Mouse (Mus musculus) thymus, postnatal 10 days (tissue): ENCODE measurements around the gene Frs3.

ENCODE experiments used
- DNase-seq, 2 experiments: peaks; one replicate each; pipeline ENCODE4 v3.0.0; 2021; ENCODE audit warnings: low spot score in 2 of 2

The Frs3 gene

DNA sequence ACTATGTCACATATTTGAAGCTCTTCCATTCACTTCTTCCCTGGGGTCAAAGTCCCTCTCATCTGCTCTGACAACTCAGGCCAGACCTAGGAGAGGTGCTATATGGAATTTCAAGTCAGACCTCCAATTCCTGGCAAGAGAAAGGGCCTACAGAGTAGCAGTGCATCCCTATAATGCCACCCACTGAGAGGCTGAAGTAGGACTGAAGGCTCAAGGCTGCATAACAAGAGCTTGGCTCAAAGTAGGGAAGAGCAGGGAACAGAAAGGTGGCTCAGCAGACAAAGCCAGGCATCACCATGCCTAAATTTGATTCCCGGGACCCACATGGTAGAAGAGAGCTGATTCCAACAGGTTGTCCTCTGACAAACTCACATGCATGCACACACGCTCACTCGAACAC lies 2.8 kb downstream of the Frs3 start:
- DNase-seq, result no peak

DNA sequence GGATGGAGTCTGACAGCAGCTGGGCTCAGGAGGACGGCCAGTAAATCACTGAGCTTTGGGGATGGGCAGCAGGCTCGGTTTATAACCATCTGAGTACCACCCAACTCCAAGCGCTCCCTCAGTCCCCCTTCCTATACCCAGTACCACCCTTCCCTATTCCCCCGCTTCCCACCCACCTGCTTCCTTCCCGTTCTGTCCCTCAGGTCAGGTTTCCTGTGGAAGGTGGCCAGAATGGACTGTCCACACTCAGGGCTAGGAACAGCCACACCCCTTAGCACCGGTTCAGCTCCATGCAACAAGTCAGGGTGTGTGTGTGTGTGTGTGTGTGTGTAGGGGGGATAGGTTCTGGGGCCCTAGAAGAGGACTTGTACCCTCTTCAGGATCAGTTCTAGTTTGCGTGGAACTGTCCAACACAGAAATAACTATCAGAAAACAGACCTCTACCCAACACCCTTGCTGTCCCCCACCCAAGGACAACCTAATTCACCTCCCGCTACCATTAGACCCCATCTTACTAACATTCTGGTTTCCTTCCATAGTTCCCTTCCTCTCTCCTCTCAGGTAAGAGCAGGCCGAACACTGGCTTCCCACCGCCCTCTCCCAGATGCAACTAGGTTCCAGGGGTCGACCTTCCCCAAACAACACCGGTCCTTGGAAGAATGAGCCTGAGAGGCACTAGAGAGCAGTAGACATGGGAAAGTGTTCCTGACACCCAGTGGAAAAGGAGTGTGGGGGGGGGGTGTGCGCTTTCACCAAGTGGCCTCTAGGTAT lies 5.0 kb downstream of the Frs3 start:
- DNase-seq, result no peak

DNA sequence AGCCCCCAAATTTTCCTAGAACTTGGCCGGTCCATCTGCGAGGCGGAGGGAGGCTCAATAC lies 5.4 kb downstream of the Frs3 start, which contains the start of gene Gm21981:
Gm21981 (minus strand) TSS at position 14 of the 61 bp plus-strand sequence.
- DNase-seq, result no peak

DNA sequence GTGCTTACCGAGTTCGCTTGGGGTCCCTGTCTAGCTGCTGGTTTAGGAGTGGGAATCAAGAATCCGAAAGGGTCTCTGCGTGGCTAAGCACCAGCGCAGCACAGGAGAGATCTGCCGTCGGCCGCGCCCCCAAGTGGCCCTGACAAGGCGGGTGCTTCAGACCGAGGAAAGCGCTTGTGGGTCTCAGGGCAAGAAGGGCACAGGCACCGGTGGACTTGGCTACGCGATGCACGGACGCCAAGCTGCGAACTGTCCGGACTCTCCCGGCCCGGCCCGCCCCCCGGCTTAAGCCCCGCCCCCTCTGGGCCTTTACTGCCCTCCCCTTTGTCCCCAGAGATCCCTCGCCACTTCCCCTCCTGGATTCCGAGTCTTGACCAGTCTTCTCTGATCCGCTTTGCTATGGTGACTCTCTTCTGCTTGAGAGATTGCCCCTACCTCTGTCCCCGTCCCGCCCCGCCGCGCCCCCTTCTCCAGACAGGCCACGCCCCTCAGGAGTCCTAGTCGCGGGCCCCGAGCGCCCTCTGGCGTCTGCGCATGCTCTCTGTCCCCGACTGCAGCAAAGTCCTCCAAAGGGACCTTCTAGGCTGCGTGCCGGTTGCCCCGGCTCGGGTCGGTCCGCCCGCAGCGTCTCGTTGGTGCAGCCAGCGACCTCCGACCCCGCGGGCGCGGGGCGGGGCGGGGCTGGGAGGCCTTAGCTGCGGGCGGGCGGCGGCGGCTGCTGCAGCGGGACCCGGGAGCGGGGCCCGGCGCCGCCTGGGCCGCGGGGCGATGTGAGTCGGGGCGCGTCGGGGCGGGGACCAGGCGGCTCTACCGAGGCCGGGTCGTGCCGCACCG lies 5.9 kb downstream of the Frs3 start, which contains the start of gene Prickle4:
Prickle4 (minus strand) TSS at position 234 of the 834 bp plus-strand sequence.
- peak; percentile 91 to 99 for DNase-seq

DNA sequence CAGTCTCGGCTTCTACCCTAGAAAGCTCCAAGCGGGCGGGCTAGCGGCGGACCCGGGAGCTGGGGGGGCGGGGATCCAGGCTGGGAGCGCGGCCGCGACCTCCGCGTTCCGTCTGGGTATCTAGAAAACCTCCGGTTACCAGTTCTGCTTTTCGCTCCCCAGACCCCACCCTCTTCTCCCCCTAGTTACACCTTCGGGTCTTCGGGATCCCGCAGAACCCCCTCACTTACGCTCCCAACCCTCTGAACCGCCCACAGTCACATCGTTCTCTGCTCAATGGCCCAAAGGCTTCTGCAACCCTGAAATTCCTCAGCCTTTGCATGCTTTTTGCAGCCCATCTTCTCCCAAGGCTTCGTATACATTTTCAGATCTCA lies 6.5 kb downstream of the Frs3 start:
- DNase-seq, result no peak

DNA sequence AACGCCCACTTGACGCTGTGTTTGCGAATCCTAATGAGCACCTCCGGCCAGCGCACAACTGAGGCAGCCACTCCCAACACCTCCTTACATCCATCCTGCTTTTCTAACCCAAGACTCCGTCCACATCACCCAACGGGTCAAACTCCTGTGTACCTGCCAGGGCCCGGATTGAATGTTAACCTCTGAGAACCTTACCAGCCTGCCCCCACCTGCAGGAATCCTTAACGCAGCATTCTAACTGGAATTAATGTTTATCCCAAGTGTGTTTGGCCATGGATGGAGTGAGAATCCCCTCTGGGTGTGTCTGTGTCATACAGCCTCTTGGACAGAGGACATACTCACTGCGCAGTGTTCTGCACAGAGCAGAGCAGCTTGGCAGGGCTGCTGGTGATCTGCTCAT lies 9.3 kb downstream of the Frs3 start:
- no peak for DNase-seq

DNA sequence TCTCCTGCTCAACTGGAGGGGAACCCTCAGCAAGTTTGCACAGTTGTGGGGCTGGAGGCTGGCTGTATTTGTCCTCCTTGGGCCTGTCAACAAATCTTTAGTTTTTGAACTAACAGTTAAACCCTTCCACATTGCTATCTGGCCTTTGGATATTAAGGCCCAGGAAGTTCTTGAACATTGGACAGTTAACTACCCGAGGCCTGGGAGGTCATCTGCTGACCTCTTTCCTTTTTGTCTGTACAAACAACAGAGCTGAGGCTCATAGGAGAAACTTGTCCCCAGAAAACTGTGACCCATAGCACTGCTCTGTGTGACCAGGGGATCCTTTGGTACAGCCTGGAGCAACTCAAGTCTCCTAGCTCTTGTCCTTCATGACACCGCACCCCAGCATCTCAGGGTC lies 10.2 kb downstream of the Frs3 start:
- DNase-seq, result no peak

DNA sequence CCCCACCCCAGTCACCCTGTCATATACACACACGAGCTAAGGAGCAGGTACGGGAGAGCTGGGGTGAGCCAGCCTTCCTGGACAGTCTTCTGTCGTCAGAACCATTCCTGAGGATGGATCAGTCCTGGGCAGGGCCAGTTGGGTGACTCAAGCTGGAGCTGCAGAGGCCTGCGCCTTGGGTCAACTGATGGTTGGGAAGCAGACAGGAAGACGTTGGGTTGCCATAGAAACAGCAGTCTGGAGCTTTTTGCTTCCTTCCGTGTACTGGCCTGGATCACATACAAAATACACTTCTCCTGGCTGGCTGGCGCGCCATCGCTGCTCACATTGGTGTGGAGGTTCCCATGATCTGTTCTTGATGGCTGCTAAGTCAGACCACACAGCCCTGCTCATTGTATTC lies 13.0 kb downstream of the Frs3 start:
- DNase-seq, result no peak

DNA sequence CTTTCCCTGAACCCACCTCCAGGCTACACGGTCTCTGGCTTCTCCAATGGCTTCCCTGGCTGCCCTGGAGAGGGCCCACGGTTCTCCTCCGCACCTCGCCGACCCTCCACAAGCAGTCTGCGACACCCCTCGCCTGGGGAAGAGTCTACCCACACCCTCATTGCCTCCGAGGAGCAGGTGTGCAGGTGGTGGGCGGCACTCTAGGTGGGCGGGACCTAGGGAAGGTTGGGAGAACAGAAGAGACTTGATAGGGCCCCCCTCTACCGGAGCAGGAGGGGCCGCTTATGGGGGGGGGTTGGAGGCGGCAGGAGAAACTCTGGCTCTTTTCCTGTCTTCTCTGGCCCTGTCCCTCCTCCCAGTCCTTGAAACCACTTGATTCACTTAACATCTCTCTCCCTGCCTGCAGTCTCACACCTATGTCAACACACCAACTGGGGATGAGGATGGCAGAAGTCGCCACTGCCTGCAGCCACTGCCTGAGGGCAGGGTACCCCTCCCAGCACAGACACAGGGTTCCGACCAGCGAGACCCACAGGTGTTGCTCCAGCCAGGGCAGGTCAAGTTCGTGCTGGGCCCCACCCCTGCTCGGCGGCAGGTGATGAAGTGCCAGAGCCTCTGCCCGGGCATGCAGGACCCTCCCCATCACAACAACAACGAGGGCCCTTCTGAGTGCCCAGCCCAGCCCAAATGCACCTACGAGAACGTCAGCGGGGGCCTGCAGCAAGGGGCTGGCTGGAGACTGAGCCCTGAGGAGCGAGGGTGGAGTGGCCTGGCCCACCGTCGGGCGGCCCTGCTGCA lies 13.9 kb downstream of the Frs3 start:
- no peak for DNase-seq

DNA sequence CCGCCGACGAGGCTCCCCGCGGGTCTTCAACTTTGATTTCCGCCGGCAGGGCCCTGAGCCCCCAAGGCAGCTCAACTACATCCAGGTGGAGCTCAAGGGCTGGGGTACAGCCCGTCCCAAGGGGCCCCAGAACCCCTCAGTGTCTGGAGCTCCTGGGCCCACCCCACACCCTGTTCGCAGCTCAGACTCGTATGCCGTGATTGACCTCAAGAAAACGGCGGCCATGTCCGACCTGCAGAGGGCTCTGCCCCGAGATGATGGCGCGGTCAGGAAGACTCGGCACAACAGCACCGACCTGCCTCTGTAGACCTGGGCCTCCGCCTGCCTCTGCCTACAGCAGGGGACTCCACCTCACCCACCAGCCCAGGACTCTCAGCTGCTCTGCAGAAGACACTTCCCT lies 14.7 kb downstream of the Frs3 start:
- DNase-seq, result no peak

DNA sequence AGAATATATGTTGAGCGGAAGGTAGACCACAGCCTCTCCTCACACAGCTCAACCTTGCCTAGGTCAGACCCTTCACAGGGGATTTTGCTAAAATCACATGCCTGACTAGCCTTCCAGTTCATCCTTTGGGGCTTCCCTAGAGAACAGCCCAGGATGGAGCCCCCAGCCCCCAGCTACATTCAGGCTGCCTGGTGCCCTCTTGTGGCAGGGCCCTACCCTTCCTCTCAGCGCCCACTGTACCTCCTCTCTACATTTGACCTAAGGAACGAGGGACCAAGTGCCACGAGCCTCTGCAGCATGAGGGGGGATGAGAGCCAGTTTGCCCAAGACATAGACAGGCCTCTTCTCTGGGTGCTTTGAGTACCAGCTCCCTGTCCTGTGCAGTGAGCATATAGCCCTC lies 15.9 kb downstream of the Frs3 start:
- peak in 1 of 2 experiments; percentile 14 for DNase-seq

DNA sequence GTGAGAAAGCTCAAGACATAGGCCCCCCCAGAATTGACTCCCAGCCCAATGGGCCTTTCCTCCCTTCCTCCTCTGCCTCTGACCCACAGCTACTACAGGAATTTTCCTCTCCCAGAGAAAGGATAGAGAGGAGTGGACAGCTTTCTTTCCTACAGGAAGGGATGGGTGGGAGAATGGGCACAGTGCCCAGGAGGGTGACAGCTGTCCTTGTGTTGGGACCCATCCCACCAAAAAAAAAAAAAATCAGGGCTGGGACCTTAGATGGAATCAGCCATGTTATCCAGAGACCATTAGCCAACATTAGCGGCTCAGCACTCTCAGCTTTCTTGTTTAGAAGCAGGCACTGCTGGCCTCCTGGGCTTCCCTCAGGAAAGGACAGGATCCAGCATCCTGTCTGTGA lies 17.4 kb downstream of the Frs3 start:
- no peak for DNase-seq

DNA sequence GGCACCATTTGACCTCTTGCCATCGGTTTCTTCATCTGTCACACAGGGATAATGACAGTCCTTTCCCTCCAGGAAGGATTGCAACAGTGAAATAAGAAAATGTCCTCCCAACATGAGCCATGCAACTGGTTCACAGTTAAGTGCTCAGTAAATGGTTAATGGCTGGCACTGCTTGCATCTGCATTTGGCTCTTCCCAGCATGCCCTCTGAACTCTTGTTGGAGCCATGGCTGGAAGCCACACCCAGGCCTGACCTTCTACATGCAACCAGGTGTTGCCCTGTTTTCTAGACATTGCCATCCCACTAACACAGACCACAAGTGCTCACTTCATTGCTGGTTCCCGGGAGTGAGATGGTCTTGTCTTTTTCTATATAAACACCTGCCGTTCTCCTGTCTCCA lies 19.1 kb downstream of the Frs3 start:
- no peak for DNase-seq

DNA sequence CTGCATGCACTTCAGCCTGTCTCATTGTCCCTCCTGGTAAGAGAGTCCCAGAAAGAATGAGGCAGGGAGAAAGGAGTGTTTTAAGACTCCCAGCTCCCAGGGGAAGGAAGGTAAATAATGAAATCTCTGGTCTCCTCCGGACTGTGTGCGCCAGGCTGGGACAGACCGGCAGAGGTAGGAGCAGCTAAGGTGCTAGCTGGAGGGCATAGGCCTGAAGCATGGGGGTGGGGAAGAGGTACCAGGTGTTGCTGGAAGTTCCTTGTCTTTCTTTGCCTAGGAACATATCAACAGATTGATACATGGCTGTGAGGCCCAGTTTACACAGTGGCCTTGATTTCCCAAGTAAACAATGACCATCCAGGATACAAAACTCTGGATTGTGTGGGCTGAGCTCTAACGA lies 20.1 kb downstream of the Frs3 start:
- DNase-seq, result no peak

DNA sequence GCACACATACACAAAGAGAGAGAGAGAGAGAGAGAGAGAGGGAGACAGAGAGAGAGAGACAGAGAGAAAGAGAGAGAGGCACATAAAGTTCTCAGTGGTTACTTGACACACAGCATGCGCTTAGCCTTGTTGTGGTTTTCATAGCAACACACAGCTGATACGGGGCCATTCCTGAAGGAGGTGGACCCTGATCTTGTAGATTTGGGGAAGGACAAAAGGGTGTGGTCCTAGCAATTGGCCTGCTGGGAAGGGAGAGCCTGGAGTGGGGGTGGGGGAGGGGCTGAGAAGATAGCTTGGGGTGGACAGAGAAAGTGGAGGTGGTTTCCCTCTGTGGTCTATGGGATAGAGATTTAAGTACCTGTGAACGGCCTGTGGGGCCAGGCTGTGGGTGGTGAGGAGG lies 21.2 kb downstream of the Frs3 start:
- DNase-seq, result no peak

DNA sequence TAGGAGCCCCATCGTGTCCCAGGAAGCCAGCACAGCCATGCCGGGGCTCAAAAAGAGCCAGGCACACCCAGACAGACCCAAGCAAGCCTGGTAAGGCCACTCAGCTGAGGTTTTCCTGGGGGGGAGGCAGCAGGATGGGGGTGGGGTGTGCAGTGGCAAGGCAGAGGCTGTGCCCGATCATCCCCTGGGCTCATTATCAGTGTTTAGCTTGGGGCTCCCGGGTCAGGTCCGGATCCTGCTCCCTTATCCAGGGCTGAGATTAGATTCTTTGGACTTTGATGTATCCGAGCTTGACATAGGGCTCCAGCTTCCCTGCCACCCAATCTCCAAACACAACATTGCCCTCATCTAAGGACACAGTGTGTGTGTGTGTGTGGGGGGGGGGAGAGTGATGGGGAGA lies 23.1 kb downstream of the Frs3 start:
- no peak for DNase-seq

DNA sequence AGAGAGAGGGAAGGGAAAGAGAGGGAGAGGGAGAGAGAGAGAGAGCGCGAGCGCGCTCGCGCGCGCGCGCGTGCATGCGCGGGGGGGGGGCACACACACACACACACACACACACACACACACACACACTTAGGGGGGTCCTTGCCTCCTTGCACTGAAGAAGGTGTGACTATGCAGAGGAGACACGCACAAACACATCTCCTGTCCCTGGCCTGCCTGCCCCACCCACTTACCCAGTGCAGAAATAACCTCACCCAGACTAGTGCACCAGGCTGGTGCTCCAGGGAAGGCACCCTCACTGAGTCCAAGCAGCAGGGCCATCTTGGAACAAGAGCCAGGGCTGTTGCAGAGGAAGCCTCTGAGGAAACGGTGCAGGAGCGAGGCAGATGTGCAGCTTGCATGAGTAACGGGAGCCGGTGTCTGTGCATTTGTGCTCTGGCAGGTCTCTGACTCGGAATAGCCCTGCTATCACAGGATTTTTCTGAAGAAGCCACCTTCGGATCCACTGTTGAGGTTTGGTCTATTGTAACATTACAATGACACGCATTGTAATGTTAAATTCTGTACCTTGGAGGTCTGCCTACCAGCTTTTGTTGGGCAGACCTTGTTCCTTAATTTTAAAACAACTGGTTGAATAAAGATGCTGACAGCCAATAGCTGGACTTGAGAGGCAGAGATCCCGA lies 24.2 kb downstream of the Frs3 start:
- DNase-seq, result no peak

DNA sequence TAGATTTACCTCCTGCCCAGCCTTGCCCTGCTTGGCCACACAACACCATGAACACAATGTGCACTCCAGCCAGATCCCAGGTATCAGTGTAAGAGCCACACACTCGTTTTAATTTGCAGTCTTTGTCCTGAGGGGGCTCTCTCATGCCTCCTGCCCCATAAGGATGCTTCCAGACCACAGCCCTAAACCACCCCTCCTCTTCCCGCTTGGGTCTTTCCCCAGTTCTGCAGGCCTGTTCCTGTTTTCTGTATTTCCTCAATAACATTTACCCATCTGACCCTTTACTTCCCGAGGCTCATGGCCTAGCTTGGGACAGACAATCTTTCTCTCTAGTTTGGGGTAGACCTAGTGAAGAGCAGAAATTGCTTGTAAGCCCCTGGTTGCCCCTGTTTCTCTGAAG lies 26.2 kb downstream of the Frs3 start:
- no peak for DNase-seq

DNA sequence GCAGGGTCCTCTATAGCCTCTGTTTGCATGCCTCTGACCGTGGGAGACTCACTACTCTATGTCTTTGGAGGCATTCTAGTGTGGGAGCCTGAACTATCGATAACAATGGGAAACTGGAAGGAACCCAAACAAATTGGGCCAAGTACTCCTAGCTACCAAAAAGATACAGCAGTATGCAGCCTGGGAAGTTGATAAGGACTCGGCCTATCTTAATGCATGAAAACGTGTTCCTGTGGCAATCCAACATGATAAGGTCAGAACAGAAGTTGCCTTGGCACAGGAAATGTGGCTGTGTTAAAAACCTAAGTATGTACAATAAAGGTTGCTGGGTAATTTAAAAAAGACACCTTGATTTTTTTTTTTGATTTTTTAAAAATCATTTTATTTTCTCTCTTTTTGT lies 32.4 kb downstream of the Frs3 start:
- DNase-seq, result no peak

DNA sequence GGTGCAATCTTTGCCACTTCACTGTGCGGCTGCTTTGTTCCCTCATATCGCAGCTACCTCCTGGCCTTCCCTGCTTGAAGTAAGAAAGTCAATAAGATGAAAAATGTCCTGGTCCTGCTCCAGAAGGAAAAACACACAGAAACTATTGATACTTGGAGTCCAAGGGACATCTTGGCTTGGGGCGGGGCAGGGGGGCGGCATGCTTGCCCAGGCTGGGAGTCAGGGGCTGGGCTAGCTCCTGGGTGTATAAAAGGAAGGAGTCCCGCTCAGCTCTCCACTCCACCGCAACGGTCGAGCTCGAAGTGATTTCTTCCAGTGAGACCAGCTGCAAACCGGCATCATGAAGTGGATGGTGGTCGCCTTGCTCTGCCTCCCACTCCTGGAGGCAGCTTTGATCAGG lies 37.7 kb downstream of the Frs3 start, which contains the start of gene Pgc:
Pgc (plus strand) TSS at position 277 of the 400 bp plus-strand sequence.
- no peak for DNase-seq

DNA sequence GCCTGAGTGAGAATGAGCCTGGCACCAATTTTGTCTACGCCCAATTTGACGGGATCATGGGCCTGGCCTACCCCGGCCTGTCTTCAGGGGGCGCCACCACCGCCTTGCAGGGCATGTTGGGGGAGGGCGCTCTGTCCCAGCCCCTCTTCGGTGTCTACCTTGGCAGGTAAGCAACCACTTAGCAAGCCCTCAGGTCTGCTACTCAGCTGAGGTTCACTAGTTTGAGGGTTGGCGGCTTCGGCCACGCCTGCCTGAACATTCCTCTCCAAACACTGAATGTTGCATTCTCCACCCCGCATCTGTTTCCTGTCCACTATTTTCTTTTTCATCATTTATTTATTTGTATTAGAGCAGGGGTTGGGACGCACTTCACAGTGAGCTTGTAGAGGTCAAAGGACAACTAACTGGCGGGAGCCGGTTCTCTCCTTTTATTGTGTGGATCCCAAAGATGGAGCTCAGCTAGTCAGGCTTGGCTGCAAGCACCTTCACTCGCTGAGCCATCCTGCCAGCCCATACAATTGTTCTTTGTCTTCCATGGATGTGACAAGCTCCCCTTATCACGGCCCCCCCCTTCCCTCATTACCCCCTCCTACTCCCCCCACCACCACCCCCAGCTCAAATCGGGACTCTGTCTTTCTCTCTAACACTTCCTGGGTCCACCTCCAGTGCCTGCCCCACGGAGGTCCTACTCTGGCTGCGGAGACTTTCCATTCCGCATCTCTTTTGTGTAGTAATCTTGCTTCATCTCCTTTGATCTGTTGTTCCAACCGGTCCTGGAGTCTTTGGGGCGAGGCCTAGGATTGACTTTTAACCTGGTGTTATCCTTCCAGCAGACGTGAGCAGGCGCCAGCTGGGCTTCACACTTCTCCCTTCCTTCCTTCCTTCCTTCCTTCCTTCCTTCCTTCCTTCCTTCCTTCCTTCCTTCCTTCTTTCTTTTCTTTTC lies 42.1 kb downstream of the Frs3 start:
- no peak for DNase-seq
